Mouse (Mus musculus) embryonic facial prominence, embryonic 10.5 days (tissue): ENCODE data around the gene Hist1h2ak. TPM values are rescaled to one million over a fixed set of nuclear protein-coding genes. Genes with fewer than 3 reads are reported as not detected.

Source experiments
- DNase-seq: peaks from one replicate; pipeline ENCODE4 v3.0.0-alpha.2; 2017; ENCODE audit warnings: low spot score
- H3K27ac ChIP-seq: fragments of 300-500 bp; sonication (generic); replicated peaks from 2 replicates; pipeline ENCODE4 v1.5.1; 2016; ENCODE audit warnings: mild to moderate bottlenecking
- H3K27me3 ChIP-seq: fragments of 300-500 bp; sonication (generic); replicated peaks from 2 replicates; pipeline ENCODE4 v1.6.1; 2016; ENCODE audit warnings: low read depth, mild to moderate bottlenecking; ENCODE audit not compliant: poor library complexity, severe bottlenecking
- H3K36me3 ChIP-seq: fragments of 300-500 bp; sonication (generic); replicated peaks from 2 replicates; pipeline ENCODE4 v1.6.1; 2016; ENCODE audit warnings: mild to moderate bottlenecking, moderate library complexity
- H3K4me1 ChIP-seq: fragments of 300-500 bp; sonication (generic); 2 replicates; pipeline ENCODE4 v1.6.1; 2016
- H3K4me3 ChIP-seq: fragments of 300-500 bp; sonication (generic); 2 replicates; pipeline ENCODE4 v1.5.1; 2016; ENCODE audit warnings: mild to moderate bottlenecking, moderate library complexity
- H3K9me3 ChIP-seq: fragments of 300-500 bp; sonication (generic); 2 replicates; pipeline ENCODE4 v1.6.1; 2016; ENCODE audit warnings: mild to moderate bottlenecking
- WGBS: fragments of 180-500 bp; shearing (Covaris S2); methylation state at CpG from one replicate; pipeline ENCODE4 v1.1.7; 2016; 5-methylcytosine and 5-hydroxymethylcytosine counted together
- microRNA-seq: library from miRNA; unstranded; fragments of <30 nt; microRNA quantifications from one replicate; pipeline ENCODE4, GENCODE M21; 2017
- polyA plus RNA-seq: library from polyadenylated mRNA; unstranded; fragments of >200 nt; fragmentation: Nextera tagmentation; extraction: Ambion mirVana; gene quantifications from 2 replicates; pipeline ENCODE4 v1.2.1, GENCODE M21; 2016

Gene Hist1h2ak
- polyA plus RNA-seq, 1 experiment from 2014 or later = 21.7 TPM

DNA sequence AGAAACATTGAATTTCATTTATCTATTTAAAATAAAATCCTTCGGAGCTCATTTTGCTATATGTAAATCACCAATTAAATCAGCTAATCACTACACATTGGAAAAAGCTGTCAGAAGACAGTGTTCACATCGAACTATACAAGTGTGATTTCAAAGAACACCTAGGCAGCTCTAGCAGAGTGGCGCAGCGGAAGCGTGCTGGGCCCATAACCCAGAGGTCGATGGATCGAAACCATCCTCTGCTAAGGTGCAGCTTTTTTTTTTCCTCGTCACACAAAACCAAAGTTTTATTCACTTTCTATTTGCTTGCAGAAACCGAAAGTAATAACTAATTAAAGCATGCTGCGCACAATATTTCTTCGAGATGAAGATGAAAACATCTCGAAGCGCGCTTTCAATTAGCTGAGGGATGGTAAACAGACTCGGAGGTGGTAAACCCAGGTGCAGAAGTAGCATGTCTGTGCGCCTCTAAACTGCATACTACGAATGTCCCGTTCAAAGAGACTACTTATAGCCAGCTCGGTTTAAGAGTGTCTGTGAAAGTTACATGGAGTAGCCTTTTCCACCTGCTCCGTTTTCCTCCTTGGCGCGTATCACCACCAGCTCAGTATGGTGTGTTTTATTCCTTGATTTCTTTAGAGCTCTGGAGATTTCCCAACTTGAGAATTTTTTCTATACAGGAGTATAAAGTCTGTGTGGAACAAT, 42.7 kb downstream of the Hist1h2ak start:
- DNase-seq = peak; percentile 75
- Histone ChIP-seq H3K4me1 (peaks cover 14% of the 10 kb centered on the region), H3K27ac (peak overlapping the region; percentile 66), H3K27me3 (no peaks in the 10 kb centered on the region), H3K4me3 (peak overlapping the region; percentile 71), H3K9me3 (no peaks in the 10 kb centered on the region), H3K36me3 (no peaks in the 10 kb centered on the region)
- WGBS = 3% methylated on average over 22 of the region's 22 CpGs

DNA sequence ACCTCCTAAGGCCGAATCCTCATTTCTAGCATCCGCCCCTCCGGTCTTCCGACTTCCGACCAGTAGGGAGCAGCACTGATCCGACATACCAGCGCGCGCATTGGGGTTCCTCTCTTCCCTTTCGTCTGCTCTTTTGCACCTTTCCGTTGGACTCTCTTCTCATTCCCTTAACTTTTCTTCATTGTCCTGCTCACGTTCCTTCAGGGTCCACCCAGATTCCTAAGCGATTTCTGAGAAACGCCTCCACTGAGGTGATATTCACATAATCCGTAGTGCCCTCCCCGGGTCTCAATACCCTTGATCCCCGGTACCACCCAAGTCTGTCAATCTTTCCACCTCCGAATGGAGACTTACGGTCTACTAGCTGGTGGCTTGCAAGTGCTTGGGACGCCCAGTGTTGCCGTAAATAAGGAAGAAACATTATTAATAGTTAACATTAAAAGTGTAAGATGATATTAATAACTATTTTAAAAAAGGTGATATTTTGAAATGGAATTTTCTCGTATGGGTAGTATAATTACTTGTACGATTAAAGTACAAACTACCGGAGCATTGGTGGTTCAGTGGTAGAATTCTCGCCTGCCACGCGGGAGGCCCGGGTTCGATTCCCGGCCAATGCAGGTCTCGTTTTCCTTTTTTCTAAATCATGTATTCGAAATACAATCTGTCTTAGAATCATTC, 43.5 kb downstream of the Hist1h2ak start:
- H3K9me3 ChIP-seq = no peaks in the 10 kb centered on the region
- H3K36me3 ChIP-seq = no peaks in the 10 kb centered on the region
- peak overlapping the region; percentile 71 for H3K4me3 ChIP-seq
- DNase-seq = peak; percentile 89
- H3K27ac ChIP-seq = peak overlapping the region; percentile 86
- WGBS = under 1% methylated on average over 32 of the region's 32 CpGs
- peaks cover 10% of the 10 kb centered on the region for H3K4me1 ChIP-seq
- H3K27me3 ChIP-seq = no peaks in the 10 kb centered on the region

DNA sequence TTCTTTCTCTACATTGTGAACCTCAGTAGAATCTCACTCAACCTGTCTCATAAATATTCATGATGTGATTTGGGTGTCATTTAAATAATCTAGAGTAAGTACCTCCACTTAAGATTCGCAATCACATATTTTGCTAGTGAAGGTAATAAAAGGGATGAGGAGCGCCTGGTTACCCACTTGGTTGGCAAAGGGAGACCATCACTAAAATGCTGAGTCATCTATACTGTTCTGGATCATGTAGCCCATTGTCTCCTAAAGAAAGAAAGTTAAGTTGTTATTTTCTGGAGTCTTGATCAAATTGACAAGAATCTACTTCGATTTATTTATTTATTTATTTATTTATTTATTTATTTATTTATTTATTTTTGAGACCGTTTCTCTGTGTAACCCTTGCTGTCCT, 47.0 kb downstream of the Hist1h2ak start:
- H3K27me3 ChIP-seq = no peaks in the 10 kb centered on the region
- no peaks in the 10 kb centered on the region for H3K9me3 ChIP-seq
- no peak for DNase-seq
- no peak overlapping the region for H3K27ac ChIP-seq
- H3K4me3 ChIP-seq = no peak overlapping the region
- peaks cover 4% of the 10 kb centered on the region; the same call in 1 of the 2 replicates for H3K4me1 ChIP-seq
- whole genome bisulfite sequencing = 74% methylated on average over 4 of the region's 4 CpGs
- no peaks in the 10 kb centered on the region for H3K36me3 ChIP-seq

Small RNAs within 50 kb of the gene (microRNA-seq; reads per million reads assigned to microRNA genes)
- gene Gm44346 = not detected
- not detected for gene Gm44357
- gene Gm44367 = not detected
- 1.5 reads per million for gene Gm44454

Other genes with a start within 250 kb of the Hist1h2ak start
- gene Zkscan8, start 222.7 kb downstream of the Hist1h2ak start, polyA plus RNA-seq = 7.6 and 7.8 TPM in 2 replicates
- 0.11 and 0.21 TPM in 2 replicates for gene Olfr1366, start 211.0 kb downstream of the Hist1h2ak start, polyA plus RNA-seq
- not detected in 2 replicates for gene Olfr1535, start 193.9 kb downstream of the Hist1h2ak start, polyA plus RNA-seq
- not detected in 2 replicates for gene Olfr1364, start 172.1 kb downstream of the Hist1h2ak start, polyA plus RNA-seq
- not detected in 2 replicates for gene Olfr1362, start 139.8 kb downstream of the Hist1h2ak start, polyA plus RNA-seq
- not detected in 2 replicates for gene Olfr11, start 111.3 kb downstream of the Hist1h2ak start, polyA plus RNA-seq
- gene Olfr1361, start 90.4 kb downstream of the Hist1h2ak start, polyA plus RNA-seq = not detected in 2 replicates
- gene Olfr1360, start 76.4 kb downstream of the Hist1h2ak start, polyA plus RNA-seq = not detected in 2 replicates
- gene Olfr1359, start 55.7 kb downstream of the Hist1h2ak start, polyA plus RNA-seq = not detected in 2 replicates
- 1.6 and 3.1 TPM in 2 replicates for gene Hist1h2bl, start 37.7 kb downstream of the Hist1h2ak start, polyA plus RNA-seq
- gene Hist1h2ai, start 37.4 kb downstream of the Hist1h2ak start, polyA plus RNA-seq = 30.5 and 32.2 TPM in 2 replicates
- gene Hist1h3h, start 36.2 kb downstream of the Hist1h2ak start, polyA plus RNA-seq = 10.7 and 12.8 TPM in 2 replicates
- gene Hist1h2bm, start 31.8 kb downstream of the Hist1h2ak start, polyA plus RNA-seq = 5.7 and 6.0 TPM in 2 replicates
- 0.93 and 1.3 TPM in 2 replicates for gene Hist1h4j, start 18.8 kb downstream of the Hist1h2ak start, polyA plus RNA-seq
- 3.9 and 7.1 TPM in 2 replicates for gene Hist1h4k, start 3.3 kb downstream of the Hist1h2ak start, polyA plus RNA-seq
- 3.6 and 4.0 TPM in 2 replicates for gene Hist1h2bn, start 296 bp upstream of the Hist1h2ak start, polyA plus RNA-seq
- 34.8 and 36.2 TPM in 2 replicates for gene Hist1h1b, start 26.8 kb upstream of the Hist1h2ak start, polyA plus RNA-seq
- gene Hist1h3i, start 29.5 kb upstream of the Hist1h2ak start, polyA plus RNA-seq = 102 and 103 TPM in 2 replicates
- 10.9 and 18.0 TPM in 2 replicates for gene Hist1h2an, start 33.4 kb upstream of the Hist1h2ak start, polyA plus RNA-seq
- gene Hist1h2bp, start 33.6 kb upstream of the Hist1h2ak start, polyA plus RNA-seq = 3.1 and 3.2 TPM in 2 replicates
- gene Hist1h2bq, start 56.4 kb upstream of the Hist1h2ak start, polyA plus RNA-seq = 21.7 and 23.9 TPM in 2 replicates
- not detected in 2 replicates for gene Hist1h2ao, start 56.6 kb upstream of the Hist1h2ak start, polyA plus RNA-seq
- gene Hist1h4m, start 57.9 kb upstream of the Hist1h2ak start, polyA plus RNA-seq = not detected in 2 replicates
- gene Hist1h4n, start 78.4 kb upstream of the Hist1h2ak start, polyA plus RNA-seq = 9.3 and 10.5 TPM in 2 replicates
- 6,093 and 6,114 TPM in 2 replicates for gene Hist1h2ap, start 79.7 kb upstream of the Hist1h2ak start, polyA plus RNA-seq
- gene Hist1h2br, start 79.9 kb upstream of the Hist1h2ak start, polyA plus RNA-seq = 21.7 and 24.2 TPM in 2 replicates
- gene Zfp184, start 191.3 kb upstream of the Hist1h2ak start, polyA plus RNA-seq = 23.1 and 24.9 TPM in 2 replicates
- 0.06 TPM in 1 of 2 replicates, not detected in the other for gene Pom121l2, start 227.4 kb upstream of the Hist1h2ak start, polyA plus RNA-seq